Mouse (Mus musculus) embryonic fibroblast, embryonic 13.5 days (primary cell): ENCODE measurements around the gene Fstl4.

Experiments used
- CTCF ChIP-seq: IDR thresholded peaks from 2 replicates; pipeline ENCODE4 v1.5.1; 2011; ENCODE audit warnings: mild to moderate bottlenecking, control low read depth, low read length, moderate library complexity, borderline replicate concordance; ENCODE audit not compliant: insufficient read depth
- POLR2A ChIP-seq: IDR thresholded peaks from 2 replicates; pipeline ENCODE4 v1.6.1; 2011; ENCODE audit warnings: low read depth, mild to moderate bottlenecking, control low read depth, low read length, moderate library complexity

- TF ChIP-seq CTCF (no peak), POLR2A (no peak)
Observed at GRCm38 (mm10) chr11:53077641-53078040, 313.2 kb downstream of the Fstl4 start.
